Comparison of ENCODE assay signal across 8 mouse cellular contexts in genomic region chr3:35688781-35689180, GRCm38 (mm10).
DNase-seq lines count a peak whose midpoint lies in the region; ATAC-seq and TF ChIP-seq lines count a peak whose summit lies in the region.

No protein-coding gene starts in this region.

- H3K36me3 ChIP-seq in midbrain, postnatal 0 days (ENCODE audit: insufficient read depth, low read length), result no peaks in the 10 kb centered on the region

- H3K27me3 ChIP-seq in midbrain, postnatal 0 days (ENCODE audit: insufficient read depth, low read length), result no peaks in the 10 kb centered on the region

- H3K4me2 ChIP-seq in midbrain, postnatal 0 days (ENCODE audit: low read depth, low read length, poor library complexity, severe bottlenecking), result no peak overlapping the region

- H3K4me1 ChIP-seq in midbrain, postnatal 0 days (ENCODE audit: insufficient read depth, low read length), result no peaks in the 10 kb centered on the region

- ATAC-seq in cerebellum, adult (ENCODE audit: insufficient number of reproducible peaks, low FRiP score, low TSS enrichment), result peak; percentile 75; the same call in 1 of the 2 replicates
- ATAC-seq in midbrain, postnatal 0 days (ENCODE audit: low FRiP score), result peak; percentile 88

- DNase-seq in adrenal gland, postnatal 14 days, result peak; percentile 12
- DNase-seq in adrenal gland, postnatal 25 days, result no peak
- DNase-seq in A20 (ENCODE audit: low read depth, low spot score), result peak; percentile 70
- peak; percentile 8 to 68 for DNase-seq in frontal cortex, adult 2 months (ENCODE audit: extremely low spot score in 1 of 2, low spot score in 1 of 2)
- DNase-seq in layer of hippocampus, postnatal 36 days, result peak; percentile 2 to 14
- peak; percentile 76 for DNase-seq in midbrain, postnatal 0 days (ENCODE audit: low spot score)
- DNase-seq in thymus, postnatal 36 days, result peak; percentile 22 to 27

- no peak overlapping the region for H3K27ac ChIP-seq in midbrain, postnatal 0 days (ENCODE audit: low read depth, low read length)

- no peaks in the 10 kb centered on the region for H3K9me3 ChIP-seq in midbrain, postnatal 0 days (ENCODE audit: low read length)

- H3K4me3 ChIP-seq in midbrain, postnatal 0 days (ENCODE audit: low read depth, low read length), result no peak overlapping the region

- WGBS in midbrain, postnatal 0 days, result 19% methylated on average over 4 of the region's 4 CpGs

- peak; percentile 91 for TF ChIP-seq CTCF in midbrain, postnatal 0 days (IDR thresholded peaks at IDR 0.05)

- no peak overlapping the region for H3K9ac ChIP-seq in midbrain, postnatal 0 days (replicated peaks; ENCODE audit: low read length, poor library complexity, severe bottlenecking)
